Mouse (Mus musculus) liver, embryonic 14.5 days (tissue): ENCODE measurements around the gene Ppil6. TPM values are rescaled to one million over a fixed set of nuclear protein-coding genes. Genes with fewer than 3 reads are reported as not detected.

Experiments
- ATAC-seq: fragments of 200-750 bp; cut with Nextera tagmentation; 2 replicates; pipeline ENCODE4 v1.8.0; 2017; ENCODE audit warnings: moderate number of reproducible peaks, mild to moderate bottlenecking, moderate library complexity; ENCODE audit not compliant: insufficient read depth
- DNase-seq, 3 experiments: peaks; one replicate each; pipeline ENCODE4 v3.0.0-alpha.2; 2012 to 2013; ENCODE audit warnings: low read depth in 3 of 3, low spot score in 3 of 3
- H3K27ac ChIP-seq: fragments of 300-500 bp; sonication (generic); 2 replicates; pipeline ENCODE4 v1.5.1; 2014; ENCODE audit warnings: moderate library complexity, mild to moderate bottlenecking, control low read depth, inconsistent platforms
- H3K27me3 ChIP-seq: fragments of 300-500 bp; sonication (generic); 2 replicates; pipeline ENCODE4 v1.6.1; 2014; ENCODE audit warnings: mild to moderate bottlenecking, low read length, moderate library complexity; ENCODE audit not compliant: control insufficient read depth, insufficient read depth
- H3K36me3 ChIP-seq: fragments of 300-500 bp; sonication (generic); replicated peaks from 2 replicates; pipeline ENCODE4 v1.6.1; 2014; ENCODE audit warnings: low read depth; ENCODE audit not compliant: control insufficient read depth, insufficient read depth
- H3K4me1 ChIP-seq, 2 experiments: fragments of 200-500 bp in 1 of 2; fragments of 300-500 bp in 1 of 2; sonication (generic) in 1 of 2; replicated peaks; 2 replicates each; pipeline ENCODE4 v1.6.1; 2012 to 2014; ENCODE audit warnings: antibody characterized with exemption in 1 of 2, inconsistent platforms in 1 of 2, low read length in 1 of 2; ENCODE audit not compliant: control insufficient read depth in 2 of 2, insufficient read depth in 2 of 2
- H3K4me2 ChIP-seq: fragments of 300-500 bp; sonication (generic); 2 replicates; pipeline ENCODE4 v1.6.1; 2014; ENCODE audit warnings: low read depth, mild to moderate bottlenecking, control low read depth, moderate library complexity
- H3K4me3 ChIP-seq, 2 experiments: fragments of 200-500 bp in 1 of 2; fragments of 300-500 bp in 1 of 2; sonication (generic) in 1 of 2; 2 replicates each; pipeline ENCODE4 v1.5.1; 2012 to 2014; ENCODE audit warnings: low read depth in 2 of 2, low read length in 2 of 2, mild to moderate bottlenecking in 2 of 2, control low read depth in 1 of 2, inconsistent platforms in 1 of 2, moderate library complexity in 1 of 2; ENCODE audit not compliant: insufficient read depth in 1 of 2
- H3K9ac ChIP-seq: fragments of 300-500 bp; sonication (generic); replicated peaks from 2 replicates; pipeline ENCODE4 v1.6.1; 2014; ENCODE audit warnings: mild to moderate bottlenecking, control low read depth, moderate library complexity
- H3K9me3 ChIP-seq: fragments of 300-500 bp; sonication (generic); 2 replicates; pipeline ENCODE4 v1.6.1; 2016; ENCODE audit warnings: low read length, mixed read lengths; ENCODE audit not compliant: control insufficient read depth
- CTCF ChIP-seq: IDR thresholded peaks from 2 replicates; pipeline ENCODE4 v1.5.1; 2016; ENCODE audit warnings: antibody characterized with exemption, low read depth, control low read depth
- EP300 ChIP-seq: IDR thresholded peaks from 2 replicates; pipeline ENCODE4 v1.6.1; 2016; ENCODE audit warnings: antibody characterized with exemption, low read depth
- WGBS: fragments of 180-500 bp; shearing (Covaris S2); extraction: QIAGEN DNeasy Blood & Tissue Kit; methylation state at CpG from one replicate; pipeline ENCODE4 v1.1.7; 2014; ENCODE audit not compliant: insufficient replicate concordance; 5-methylcytosine and 5-hydroxymethylcytosine counted together
- polyA plus RNA-seq, 2 experiments: library from polyadenylated mRNA; depleted of rRNA in 1 of 2; stranded (reverse) in 1 of 2; unstranded in 1 of 2; fragments of >200 nt; fragmentation: Nextera tagmentation in 1 of 2; extraction: Ambion mirVana in 1 of 2; gene quantifications; 2 replicates each; pipeline versions ENCODE4 v1.2.1 to v1.2.3; 2012 to 2014

Gene Ppil6
- polyA plus RNA-seq (2012; rRNA removed) = not detected in 2 replicates
- not detected in 2 replicates for polyA plus RNA-seq (2014; fragmentation: Nextera tagmentation; extraction: Ambion mirVana)

DNA sequence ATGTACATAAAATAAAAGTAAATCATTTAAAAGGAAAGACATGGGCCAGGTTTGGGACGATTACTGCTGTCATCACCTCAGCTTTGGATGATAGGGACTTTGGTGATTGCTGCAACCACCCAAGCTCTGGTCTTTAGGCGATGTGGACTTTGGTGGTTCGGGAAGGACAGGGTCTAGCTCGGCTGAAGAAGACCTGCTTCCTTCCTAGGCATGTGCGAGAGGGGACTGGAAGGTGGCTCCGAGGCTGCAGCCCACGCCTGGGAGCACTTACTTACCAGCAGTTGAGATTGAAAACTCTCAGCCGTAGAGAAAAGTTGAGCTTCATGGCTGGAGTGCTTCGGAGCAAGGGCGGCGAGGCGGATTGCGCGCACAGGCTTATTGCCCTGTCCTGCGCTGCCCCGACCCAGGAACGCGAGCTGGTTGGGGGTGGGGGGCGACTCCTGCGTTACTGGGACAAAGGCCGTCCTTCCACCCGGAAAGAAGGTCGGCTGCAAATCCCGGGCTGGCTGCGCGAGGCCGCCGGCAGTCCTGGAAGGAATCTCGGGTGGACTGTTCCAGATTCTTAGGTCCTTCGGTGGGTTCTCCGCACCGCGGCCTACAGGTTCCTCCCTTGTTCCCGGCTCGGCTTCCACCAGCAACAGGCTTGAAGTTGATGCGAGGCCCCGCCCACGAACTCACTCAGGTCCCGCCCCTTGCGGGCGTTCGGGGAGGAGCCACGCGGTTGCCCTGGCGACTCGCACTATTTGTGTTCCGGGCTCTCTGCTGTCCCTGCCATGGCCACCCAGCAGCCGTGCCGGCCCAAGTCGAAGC, at the start of gene Ppil6, which contains the start of gene Smpd2:
Ppil6 (plus strand) TSS at position 732 of the 810 bp plus-strand sequence.
Smpd2 (minus strand) TSS at position 662 of the 810 bp plus-strand sequence.
- H3K4me2 ChIP-seq = peak within 1 kb of the TSS; percentile 82
- H3K27ac ChIP-seq = no peak within 1 kb of the TSS
- no peaks in the 10 kb centered on the region; the same call in 1 of the 2 replicates for H3K27me3 ChIP-seq
- peaks cover 2 to 6% of the 10 kb centered on the region in 2 experiments; a peak in 1 of 4 replicates for H3K4me1 ChIP-seq
- WGBS = 1% methylated on average over 50 of the region's 50 CpGs
- no peaks in the 10 kb centered on the region for H3K36me3 ChIP-seq
- H3K4me3 ChIP-seq = peak within 1 kb of the TSS; percentile 60 to 61
- no peak for TF ChIP-seq EP300
- TF ChIP-seq CTCF = 0 out of 2 replicates have a peak, but pooled peaks have one; percentile 8
- no peaks in the 10 kb centered on the region for H3K9me3 ChIP-seq
- H3K9ac ChIP-seq = peak within 1 kb of the TSS; percentile 50
- DNase-seq = peak; percentile 76 to 85 (median 78)
- ATAC-seq = peak; percentile 88

GRCm38 (mm10) chr10:41448216-41448615, 42.0 kb upstream of the Ppil6 start:
- 18% methylated on average over 1 of the region's 1 CpGs for WGBS
- Histone ChIP-seq H3K9me3 (no peaks in the 10 kb centered on the region), H3K4me2 (no peak overlapping the region), H3K4me1 (peaks cover 8 to 18% of the 10 kb centered on the region in 2 experiments), H3K9ac (no peak overlapping the region), H3K27me3 (no peaks in the 10 kb centered on the region), H3K4me3 (no peak overlapping the region), H3K27ac (no peak overlapping the region), H3K36me3 (peaks cover 3% of the 10 kb centered on the region; the same call in 1 of the 2 replicates)
- ATAC-seq (no peak), DNase-seq (no peak)
- TF ChIP-seq EP300 (no peak), CTCF (no peak)

DNA sequence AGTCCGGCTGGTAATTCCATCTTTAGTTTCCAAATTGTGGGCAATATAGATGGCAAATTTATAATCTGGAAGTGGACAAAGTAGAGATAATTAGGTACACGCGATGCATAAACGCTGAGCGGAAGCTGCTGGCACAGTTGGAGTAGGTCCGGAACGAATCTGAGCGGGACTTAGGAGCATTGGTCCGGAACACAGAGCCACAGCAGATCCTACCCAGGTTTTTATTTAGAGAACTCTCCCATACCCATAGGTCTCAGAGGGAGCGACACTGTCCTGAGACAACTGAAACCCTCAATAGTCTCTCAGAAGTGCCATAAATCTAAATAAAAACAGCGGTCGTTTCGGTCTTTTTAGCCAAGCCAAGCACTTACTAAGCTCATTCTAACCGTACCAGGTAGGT, 40.6 kb upstream of the Ppil6 start:
- H3K9ac ChIP-seq = peak overlapping the region; percentile 95
- ATAC-seq (peak; percentile 32; the same call in 1 of the 2 replicates), DNase-seq (no peak)
- H3K36me3 ChIP-seq = peaks cover 3% of the 10 kb centered on the region; the same call in 1 of the 2 replicates
- 10% methylated on average over 14 of the region's 14 CpGs for WGBS
- H3K4me1 ChIP-seq = peaks cover 8 to 18% of the 10 kb centered on the region in 2 experiments
- no peaks in the 10 kb centered on the region for H3K9me3 ChIP-seq
- H3K4me2 ChIP-seq = peak overlapping the region; percentile 80
- TF ChIP-seq CTCF (no peak), EP300 (no peak)
- no peaks in the 10 kb centered on the region for H3K27me3 ChIP-seq
- peak overlapping the region; percentile 71 for H3K27ac ChIP-seq
- peak overlapping the region; percentile 89 to 92 for H3K4me3 ChIP-seq

- Histone ChIP-seq H3K9me3 (no peaks in the 10 kb centered on the region), H3K4me1 (peaks cover 8 to 18% of the 10 kb centered on the region in 2 experiments), H3K9ac (peak within 1 kb of the TSS; percentile 95), H3K27ac (peak within 1 kb of the TSS; percentile 71), H3K36me3 (peaks cover 3% of the 10 kb centered on the region; the same call in 1 of the 2 replicates), H3K4me3 (peak within 1 kb of the TSS; percentile 89 to 92), H3K27me3 (no peaks in the 10 kb centered on the region), H3K4me2 (peak within 1 kb of the TSS; percentile 80)
- under 1% methylated on average over 49 of the region's 49 CpGs for WGBS
- ATAC-seq (peak; percentile 98), DNase-seq (peak; percentile 95 to 96 (median 95))
- TF ChIP-seq CTCF = no peak
- no peak for TF ChIP-seq EP300
Measured at GRCm38 (mm10) chr10:41450137-41450670, 40.0 kb upstream of the Ppil6 start, which contains the start of gene Zbtb24. TSS of gene Zbtb24 (plus strand) at chr10:41450383.
